Mouse (Mus musculus) megakaryocyte, embryonic 14.5 days (primary cell): ENCODE measurements around the gene Gm28047.

Experiments used
- FLI1 ChIP-seq: IDR thresholded peaks from 2 replicates; pipeline ENCODE4 v1.6.1; 2012; ENCODE audit warnings: low read length, inconsistent platforms, mixed read lengths
- GATA1 ChIP-seq: IDR thresholded peaks from 3 replicates; pipeline ENCODE4 v1.6.1; 2012; ENCODE audit warnings: mixed read lengths, low read length, inconsistent platforms, borderline replicate concordance

DNA sequence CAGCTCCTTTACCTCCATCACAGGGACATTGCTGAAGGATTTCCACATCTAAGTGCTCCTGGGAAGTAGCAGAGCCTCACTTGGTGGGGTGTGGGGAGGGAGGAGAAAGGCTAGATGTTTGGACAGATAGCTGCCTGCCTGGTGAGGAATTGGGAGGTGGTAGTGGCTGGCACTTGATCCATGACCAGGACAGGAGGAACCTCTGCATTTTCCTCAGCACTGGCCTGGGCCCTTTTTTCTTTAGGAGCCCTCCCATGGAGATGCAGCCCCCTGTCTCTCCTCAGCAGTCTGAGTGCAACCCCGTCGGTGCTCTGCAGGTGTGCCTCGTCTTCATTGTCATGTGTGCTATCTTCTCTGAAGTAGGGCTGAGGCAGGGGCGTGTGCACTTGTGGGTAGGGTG is 103.4 kb downstream of the Gm28047 start:
- TF ChIP-seq GATA1 = no peak
- TF ChIP-seq FLI1 = no peak
